Mouse (Mus musculus) forebrain, embryonic 14.5 days (tissue): ENCODE data around the gene Col4a4. TPM values are rescaled to one million over a fixed set of nuclear protein-coding genes. Genes with fewer than 3 reads are reported as not detected.

ENCODE experiments used
- ATAC-seq: fragments of 200-750 bp; cut with Nextera tagmentation; 2 replicates; pipeline ENCODE4 v1.8.0; 2017; ENCODE audit warnings: mild to moderate bottlenecking, moderate library complexity
- DNase-seq: peaks from one replicate; pipeline ENCODE4 v3.0.0-alpha.2; 2015; ENCODE audit warnings: low spot score
- H3K27ac ChIP-seq: fragments of 300-500 bp; sonication (generic); 2 replicates; pipeline ENCODE4 v1.5.1; 2014; ENCODE audit warnings: low read depth, mild to moderate bottlenecking, control low read depth, low read length, moderate library complexity
- H3K27me3 ChIP-seq: fragments of 300-500 bp; sonication (generic); replicated peaks from 2 replicates; pipeline ENCODE4 v1.6.1; 2014; ENCODE audit warnings: low read length, control low read depth, mixed read lengths; ENCODE audit not compliant: control insufficient read depth, insufficient read depth
- H3K36me3 ChIP-seq: fragments of 300-500 bp; sonication (generic); 2 replicates; pipeline ENCODE4 v1.6.1; 2014; ENCODE audit warnings: low read length, control low read depth; ENCODE audit not compliant: control insufficient read depth, insufficient read depth
- H3K4me1 ChIP-seq: fragments of 300-500 bp; sonication (generic); 2 replicates; pipeline ENCODE4 v1.6.1; 2014; ENCODE audit warnings: antibody characterized with exemption, low read length, control low read depth; ENCODE audit not compliant: control insufficient read depth, insufficient read depth
- H3K4me2 ChIP-seq: fragments of 300-500 bp; sonication (generic); 2 replicates; pipeline ENCODE4 v1.6.1; 2014; ENCODE audit warnings: mild to moderate bottlenecking, control low read depth, low read length
- H3K4me3 ChIP-seq: fragments of 300-500 bp; sonication (generic); 2 replicates; pipeline ENCODE4 v1.5.1; 2014; ENCODE audit warnings: low read depth, low read length, control low read depth
- H3K9ac ChIP-seq: fragments of 300-500 bp; sonication (generic); 2 replicates; pipeline ENCODE4 v1.6.1; 2014; ENCODE audit warnings: mild to moderate bottlenecking, low read length, control low read depth, moderate library complexity
- H3K9me3 ChIP-seq: fragments of 300-500 bp; sonication (generic); replicated peaks from 2 replicates; pipeline ENCODE4 v1.6.1; 2016; ENCODE audit warnings: low read length, control low read depth, mixed read lengths; ENCODE audit not compliant: control insufficient read depth
- WGBS: fragments of 180-500 bp; shearing (Covaris S2); extraction: QIAGEN DNeasy Blood & Tissue Kit; methylation state at CpG from one replicate; pipeline ENCODE4 v1.1.7; 2014; 5-methylcytosine and 5-hydroxymethylcytosine counted together
- polyA plus RNA-seq: library from polyadenylated mRNA; unstranded; fragments of >200 nt; fragmentation: Nextera tagmentation; extraction: Ambion mirVana; gene quantifications from 2 replicates; pipeline ENCODE4 v1.2.1, GENCODE M21; 2014

Col4a4 gene
- polyA plus RNA-seq, 1 experiment from 2014 or later: 0.24 TPM

GRCm38 (mm10) chr1:82624934-82625333, 38.3 kb upstream of the Col4a4 start:
- WGBS: 80% methylated on average over 6 of the region's 6 CpGs
- H3K9ac ChIP-seq: no peak overlapping the region
- H3K4me2 ChIP-seq: no peak overlapping the region
- H3K4me1 ChIP-seq: no peaks in the 10 kb centered on the region
- no peak overlapping the region for H3K4me3 ChIP-seq
- DNase-seq (no peak), ATAC-seq (no peak)
- no peaks in the 10 kb centered on the region for H3K9me3 ChIP-seq
- H3K27me3 ChIP-seq: no peaks in the 10 kb centered on the region
- H3K27ac ChIP-seq: no peak overlapping the region
- no peaks in the 10 kb centered on the region for H3K36me3 ChIP-seq

- no peak overlapping the region for H3K27ac ChIP-seq
- DNase-seq (no peak), ATAC-seq (no peak)
- no peaks in the 10 kb centered on the region for H3K4me1 ChIP-seq
- H3K9me3 ChIP-seq: no peaks in the 10 kb centered on the region
- no peaks in the 10 kb centered on the region for H3K27me3 ChIP-seq
- 84% methylated on average over 5 of the region's 5 CpGs for WGBS
- H3K9ac ChIP-seq: no peak overlapping the region
- no peaks in the 10 kb centered on the region for H3K36me3 ChIP-seq
- H3K4me2 ChIP-seq: no peak overlapping the region
- no peak overlapping the region for H3K4me3 ChIP-seq
These were observed 33.3 kb upstream of the Col4a4 start for GRCm38 (mm10) chr1:82619981-82620380.

- Histone ChIP-seq H3K4me2 (no peak overlapping the region), H3K4me3 (no peak overlapping the region), H3K9me3 (no peaks in the 10 kb centered on the region), H3K27me3 (no peaks in the 10 kb centered on the region), H3K36me3 (no peaks in the 10 kb centered on the region), H3K4me1 (no peaks in the 10 kb centered on the region), H3K27ac (no peak overlapping the region), H3K9ac (no peak overlapping the region)
- WGBS: 87% methylated on average over 5 of the region's 5 CpGs
- ATAC-seq: no peak
- no peak for DNase-seq
These were observed 31.9 kb upstream of the Col4a4 start for GRCm38 (mm10) chr1:82618592-82618991.

- 82% methylated on average over 5 of the region's 5 CpGs for WGBS
- no peaks in the 10 kb centered on the region for H3K27me3 ChIP-seq
- no peaks in the 10 kb centered on the region for H3K4me1 ChIP-seq
- no peaks in the 10 kb centered on the region for H3K9me3 ChIP-seq
- no peaks in the 10 kb centered on the region for H3K36me3 ChIP-seq
- no peak overlapping the region for H3K9ac ChIP-seq
- ATAC-seq (no peak), DNase-seq (no peak)
- H3K4me2 ChIP-seq: no peak overlapping the region
- H3K4me3 ChIP-seq: no peak overlapping the region
- H3K27ac ChIP-seq: no peak overlapping the region
These were observed 31.4 kb upstream of the Col4a4 start for GRCm38 (mm10) chr1:82618001-82618400.

- Histone ChIP-seq H3K36me3 (no peaks in the 10 kb centered on the region), H3K9me3 (no peaks in the 10 kb centered on the region), H3K27me3 (no peaks in the 10 kb centered on the region), H3K9ac (no peak overlapping the region), H3K27ac (no peak overlapping the region), H3K4me2 (no peak overlapping the region), H3K4me1 (no peaks in the 10 kb centered on the region), H3K4me3 (no peak overlapping the region)
- DNase-seq (no peak), ATAC-seq (no peak)
- 91% methylated on average over 9 of the region's 9 CpGs for WGBS
These were observed 25.5 kb upstream of the Col4a4 start for GRCm38 (mm10) chr1:82612061-82612660.

GRCm38 (mm10) chr1:82608646-82609262, 22.1 kb upstream of the Col4a4 start:
- Histone ChIP-seq H3K9ac (no peak overlapping the region), H3K36me3 (no peaks in the 10 kb centered on the region), H3K4me2 (no peak overlapping the region), H3K4me3 (no peak overlapping the region), H3K9me3 (no peaks in the 10 kb centered on the region), H3K27ac (no peak overlapping the region), H3K27me3 (no peaks in the 10 kb centered on the region), H3K4me1 (no peaks in the 10 kb centered on the region)
- ATAC-seq (no peak), DNase-seq (peak; percentile 3)
- WGBS: 66% methylated on average over 9 of the region's 9 CpGs

- 81% methylated on average over 7 of the region's 7 CpGs for WGBS
- no peak overlapping the region for H3K27ac ChIP-seq
- H3K9ac ChIP-seq: no peak overlapping the region
- H3K9me3 ChIP-seq: no peaks in the 10 kb centered on the region
- no peak overlapping the region for H3K4me3 ChIP-seq
- ATAC-seq (no peak), DNase-seq (no peak)
- no peaks in the 10 kb centered on the region for H3K27me3 ChIP-seq
- no peak overlapping the region for H3K4me2 ChIP-seq
- H3K4me1 ChIP-seq: no peaks in the 10 kb centered on the region
- H3K36me3 ChIP-seq: no peaks in the 10 kb centered on the region
These were observed 19.2 kb upstream of the Col4a4 start for GRCm38 (mm10) chr1:82605856-82606255.

GRCm38 (mm10) chr1:82605347-82605746, 18.7 kb upstream of the Col4a4 start:
- no peaks in the 10 kb centered on the region for H3K4me1 ChIP-seq
- H3K36me3 ChIP-seq: no peaks in the 10 kb centered on the region
- H3K9ac ChIP-seq: no peak overlapping the region
- no peaks in the 10 kb centered on the region for H3K27me3 ChIP-seq
- ATAC-seq: no peak
- WGBS: 82% methylated on average over 7 of the region's 7 CpGs
- no peaks in the 10 kb centered on the region for H3K9me3 ChIP-seq
- H3K4me3 ChIP-seq: no peak overlapping the region
- DNase-seq: no peak
- H3K4me2 ChIP-seq: no peak overlapping the region
- no peak overlapping the region for H3K27ac ChIP-seq

- H3K27ac ChIP-seq: no peak overlapping the region
- H3K9me3 ChIP-seq: no peaks in the 10 kb centered on the region
- DNase-seq: no peak
- H3K4me3 ChIP-seq: no peak overlapping the region
- no peaks in the 10 kb centered on the region for H3K4me1 ChIP-seq
- H3K27me3 ChIP-seq: no peaks in the 10 kb centered on the region
- no peak overlapping the region for H3K9ac ChIP-seq
- no peak overlapping the region for H3K4me2 ChIP-seq
- WGBS: 69% methylated on average over 7 of the region's 7 CpGs
- ATAC-seq: no peak
- no peaks in the 10 kb centered on the region for H3K36me3 ChIP-seq
These were observed 16.7 kb upstream of the Col4a4 start for GRCm38 (mm10) chr1:82603198-82603950.
